Mouse (Mus musculus) forebrain, embryonic 15.5 days (tissue): ENCODE measurements at regions not wholly inside any gene's neighbourhood (a gene's known extent, or its start where the extent isn't known, plus 50 kb on each side); places are given as distances from the start of the nearest gene placed in this dataset.

ENCODE experiments used
- ATAC-seq: fragments of 200-750 bp; cut with Nextera tagmentation; replicated peaks from 2 replicates; pipeline ENCODE4 v1.8.0; 2017; ENCODE audit warnings: mild to moderate bottlenecking, moderate TSS enrichment, moderate library complexity
- H3K27ac ChIP-seq: fragments of 300-500 bp; sonication (generic); replicated peaks from 2 replicates; pipeline ENCODE4 v1.5.1; 2015; ENCODE audit warnings: mild to moderate bottlenecking, inconsistent platforms
- H3K27me3 ChIP-seq: fragments of 300-500 bp; sonication (generic); 2 replicates; pipeline ENCODE4 v1.6.1; 2015; ENCODE audit warnings: inconsistent platforms
- H3K36me3 ChIP-seq: fragments of 300-500 bp; sonication (generic); 2 replicates; pipeline ENCODE4 v1.6.1; 2015; ENCODE audit warnings: mild to moderate bottlenecking, inconsistent platforms
- H3K4me1 ChIP-seq: fragments of 300-500 bp; sonication (generic); 2 replicates; pipeline ENCODE4 v1.6.1; 2015; ENCODE audit warnings: inconsistent platforms
- H3K4me2 ChIP-seq: fragments of 300-500 bp; sonication (generic); replicated peaks from 2 replicates; pipeline ENCODE4 v1.6.1; 2015; ENCODE audit warnings: mild to moderate bottlenecking, inconsistent platforms
- H3K4me3 ChIP-seq: fragments of 300-500 bp; sonication (generic); 2 replicates; pipeline ENCODE4 v1.5.1; 2015; ENCODE audit warnings: mild to moderate bottlenecking, inconsistent platforms
- H3K9ac ChIP-seq: fragments of 300-500 bp; sonication (generic); replicated peaks from 2 replicates; pipeline ENCODE4 v1.6.1; 2015; ENCODE audit warnings: mild to moderate bottlenecking, inconsistent platforms
- H3K9me3 ChIP-seq: fragments of 300-500 bp; sonication (generic); 2 replicates; pipeline ENCODE4 v1.6.1; 2016; ENCODE audit warnings: inconsistent platforms
- WGBS: fragments of 180-500 bp; shearing (Covaris S2); methylation state at CpG from one replicate; pipeline ENCODE4 v1.1.7; 2015; ENCODE audit warnings: mixed read lengths; 5-methylcytosine and 5-hydroxymethylcytosine counted together

DNA sequence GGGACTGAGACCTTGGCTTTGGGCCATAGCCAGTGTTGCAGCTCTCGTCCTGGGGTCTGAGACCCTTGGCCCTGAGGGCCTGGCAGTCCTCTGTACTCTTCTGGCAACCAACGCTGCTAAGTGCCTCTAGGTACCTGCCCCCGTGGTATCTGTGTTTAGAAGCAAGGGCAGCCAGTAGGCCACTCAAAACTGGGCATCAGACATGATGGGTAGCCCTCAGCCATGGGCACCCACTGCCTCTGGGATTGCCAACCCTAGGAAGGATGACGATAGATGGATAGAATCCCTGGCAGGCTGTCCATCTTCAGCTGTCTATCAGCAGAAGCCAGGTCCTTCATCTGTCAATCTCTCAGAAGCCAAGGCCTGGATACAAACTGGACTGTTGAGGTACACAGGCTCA is 234.9 kb downstream of the Rybp start:
- no peak overlapping the region for H3K27ac ChIP-seq
- no peak overlapping the region for H3K4me3 ChIP-seq
- H3K27me3 ChIP-seq: no peaks in the 10 kb centered on the region
- ATAC-seq: no peak
- 0 out of 2 replicates have a peak, but pooled peaks cover 3% of the 10 kb centered on the region for H3K4me1 ChIP-seq
- no peak overlapping the region for H3K4me2 ChIP-seq
- no peaks in the 10 kb centered on the region for H3K36me3 ChIP-seq
- no peak overlapping the region for H3K9ac ChIP-seq
- 83% methylated on average over 4 of the region's 4 CpGs for WGBS
- no peaks in the 10 kb centered on the region for H3K9me3 ChIP-seq

DNA sequence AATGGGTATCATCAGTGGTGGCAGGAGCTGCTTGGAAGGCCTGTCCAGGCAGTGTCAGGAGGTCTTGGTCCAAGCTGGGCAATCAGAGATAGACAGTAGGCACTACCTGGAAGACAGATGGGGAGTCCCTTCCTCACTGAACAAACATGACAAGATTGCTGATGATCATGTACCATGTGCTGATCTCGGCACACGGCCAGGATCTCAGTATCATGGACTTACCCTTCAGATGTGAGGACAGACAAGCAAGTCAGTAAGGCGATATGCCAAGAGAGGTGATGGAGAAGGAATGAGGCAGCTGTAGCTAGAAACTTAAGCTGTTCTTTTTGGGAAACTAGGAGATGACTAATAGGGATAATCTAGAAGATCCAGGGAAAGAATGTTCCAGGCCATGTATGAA is 238.2 kb downstream of the Rybp start:
- no peak overlapping the region for H3K27ac ChIP-seq
- no peaks in the 10 kb centered on the region for H3K36me3 ChIP-seq
- no peaks in the 10 kb centered on the region for H3K27me3 ChIP-seq
- H3K4me2 ChIP-seq: no peak overlapping the region
- peaks cover 12% of the 10 kb centered on the region for H3K4me1 ChIP-seq
- H3K9me3 ChIP-seq: no peaks in the 10 kb centered on the region
- no peak overlapping the region for H3K9ac ChIP-seq
- WGBS: 95% methylated on average over 3 of the region's 3 CpGs
- ATAC-seq: no peak
- no peak overlapping the region for H3K4me3 ChIP-seq

GRCm38 (mm10) chr6:100046186-100046990 is 240.9 kb downstream of the Rybp start:
- no peak overlapping the region for H3K4me2 ChIP-seq
- H3K4me3 ChIP-seq: no peak overlapping the region
- H3K27ac ChIP-seq: no peak overlapping the region
- H3K36me3 ChIP-seq: no peaks in the 10 kb centered on the region
- peak; percentile 59 for ATAC-seq
- H3K9me3 ChIP-seq: no peaks in the 10 kb centered on the region
- H3K27me3 ChIP-seq: no peaks in the 10 kb centered on the region
- WGBS: 14% methylated on average over 12 of the region's 12 CpGs
- peaks cover 12% of the 10 kb centered on the region for H3K4me1 ChIP-seq
- no peak overlapping the region for H3K9ac ChIP-seq

GRCm38 (mm10) chr6:100045109-100045508 is 242.2 kb downstream of the Rybp start:
- Histone ChIP-seq H3K27me3 (no peaks in the 10 kb centered on the region), H3K9me3 (no peaks in the 10 kb centered on the region), H3K4me1 (peaks cover 13% of the 10 kb centered on the region), H3K36me3 (no peaks in the 10 kb centered on the region), H3K4me2 (no peak overlapping the region), H3K27ac (no peak overlapping the region), H3K4me3 (no peak overlapping the region), H3K9ac (no peak overlapping the region)
- WGBS: 88% methylated on average over 6 of the region's 6 CpGs
- ATAC-seq: no peak

DNA sequence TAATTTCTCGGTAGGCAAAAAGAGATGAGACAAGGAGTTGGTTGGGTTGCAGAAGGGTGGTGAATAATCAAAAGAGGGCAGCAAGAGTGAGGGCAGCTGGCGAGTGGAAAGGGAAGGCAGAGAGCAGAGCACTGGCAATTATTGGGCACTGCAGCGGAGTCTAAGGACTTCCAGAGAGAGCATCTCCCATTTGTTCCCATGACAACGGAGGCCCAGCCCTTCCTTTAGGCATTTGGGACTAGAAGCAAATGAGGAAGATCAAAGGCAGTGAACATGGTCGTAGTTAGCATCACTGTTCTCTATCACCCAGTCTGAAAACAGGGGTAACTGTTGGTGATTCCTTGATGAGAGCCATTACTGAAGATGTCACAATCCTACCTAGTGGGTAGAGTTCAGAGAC is 246.1 kb downstream of the Rybp start:
- no peak for ATAC-seq
- Histone ChIP-seq H3K9ac (no peak overlapping the region), H3K36me3 (no peaks in the 10 kb centered on the region), H3K27me3 (no peaks in the 10 kb centered on the region), H3K4me3 (no peak overlapping the region), H3K4me1 (peaks cover 8% of the 10 kb centered on the region), H3K27ac (no peak overlapping the region), H3K4me2 (no peak overlapping the region), H3K9me3 (no peaks in the 10 kb centered on the region)
- 52% methylated on average over 5 of the region's 5 CpGs for WGBS

GRCm38 (mm10) chr6:100040459-100040984 is 246.8 kb downstream of the Rybp start:
- Histone ChIP-seq H3K27ac (no peak overlapping the region), H3K9ac (no peak overlapping the region), H3K4me3 (no peak overlapping the region), H3K27me3 (no peaks in the 10 kb centered on the region), H3K9me3 (no peaks in the 10 kb centered on the region), H3K36me3 (no peaks in the 10 kb centered on the region), H3K4me2 (no peak overlapping the region), H3K4me1 (0 out of 2 replicates have a peak, but pooled peaks cover 4% of the 10 kb centered on the region)
- 69% methylated on average over 7 of the region's 7 CpGs for WGBS
- ATAC-seq: no peak

- Histone ChIP-seq H3K27me3 (no peaks in the 10 kb centered on the region), H3K36me3 (no peaks in the 10 kb centered on the region), H3K4me1 (peaks cover 9% of the 10 kb centered on the region; the same call in 1 of the 2 replicates), H3K4me2 (no peak overlapping the region), H3K9ac (no peak overlapping the region), H3K9me3 (no peaks in the 10 kb centered on the region), H3K4me3 (no peak overlapping the region), H3K27ac (no peak overlapping the region)
- no peak for ATAC-seq
- 72% methylated on average over 10 of the region's 10 CpGs for WGBS
These were observed 254.6 kb downstream of the Rybp start for GRCm38 (mm10) chr6:100032701-100033100.

- peaks cover 10% of the 10 kb centered on the region for H3K4me1 ChIP-seq
- no peak for ATAC-seq
- H3K27ac ChIP-seq: no peak overlapping the region
- H3K4me3 ChIP-seq: no peak overlapping the region
- 45% methylated on average over 2 of the region's 2 CpGs for WGBS
- H3K4me2 ChIP-seq: no peak overlapping the region
- H3K9me3 ChIP-seq: no peaks in the 10 kb centered on the region
- no peaks in the 10 kb centered on the region for H3K36me3 ChIP-seq
- H3K27me3 ChIP-seq: no peaks in the 10 kb centered on the region
- no peak overlapping the region for H3K9ac ChIP-seq
These were observed 256.8 kb downstream of the Rybp start for GRCm38 (mm10) chr6:100030522-100030921.

- ATAC-seq: no peak
- no peak overlapping the region for H3K4me3 ChIP-seq
- H3K27ac ChIP-seq: no peak overlapping the region
- no peaks in the 10 kb centered on the region for H3K27me3 ChIP-seq
- no peaks in the 10 kb centered on the region for H3K36me3 ChIP-seq
- no peaks in the 10 kb centered on the region for H3K9me3 ChIP-seq
- no peak overlapping the region for H3K9ac ChIP-seq
- no peak overlapping the region for H3K4me2 ChIP-seq
- peaks cover 13% of the 10 kb centered on the region for H3K4me1 ChIP-seq
- 41% methylated on average over 9 of the region's 9 CpGs for WGBS
These were observed 257.3 kb downstream of the Rybp start for GRCm38 (mm10) chr6:100030010-100030409.

GRCm38 (mm10) chr6:100027524-100027923 is 259.8 kb downstream of the Rybp start:
- WGBS: 46% methylated on average over 5 of the region's 5 CpGs
- no peak for ATAC-seq
- no peaks in the 10 kb centered on the region for H3K27me3 ChIP-seq
- H3K4me3 ChIP-seq: no peak overlapping the region
- peaks cover 13% of the 10 kb centered on the region for H3K4me1 ChIP-seq
- H3K36me3 ChIP-seq: no peaks in the 10 kb centered on the region
- no peak overlapping the region for H3K4me2 ChIP-seq
- H3K27ac ChIP-seq: no peak overlapping the region
- H3K9ac ChIP-seq: no peak overlapping the region
- H3K9me3 ChIP-seq: no peaks in the 10 kb centered on the region

GRCm38 (mm10) chr6:100025531-100025951 is 261.7 kb downstream of the Rybp start:
- H3K4me1 ChIP-seq: peaks cover 13% of the 10 kb centered on the region
- H3K4me2 ChIP-seq: no peak overlapping the region
- H3K27ac ChIP-seq: no peak overlapping the region
- no peak overlapping the region for H3K9ac ChIP-seq
- no peaks in the 10 kb centered on the region for H3K27me3 ChIP-seq
- 13% methylated on average over 5 of the region's 5 CpGs for WGBS
- no peaks in the 10 kb centered on the region for H3K36me3 ChIP-seq
- H3K9me3 ChIP-seq: no peaks in the 10 kb centered on the region
- peak; percentile 76 for ATAC-seq
- H3K4me3 ChIP-seq: no peak overlapping the region

- Histone ChIP-seq H3K36me3 (no peaks in the 10 kb centered on the region), H3K9me3 (no peaks in the 10 kb centered on the region), H3K4me1 (peaks cover 15% of the 10 kb centered on the region), H3K27ac (no peak overlapping the region), H3K27me3 (no peaks in the 10 kb centered on the region), H3K4me2 (no peak overlapping the region), H3K9ac (no peak overlapping the region), H3K4me3 (no peak overlapping the region)
- 69% methylated on average over 7 of the region's 7 CpGs for WGBS
- no peak for ATAC-seq
These were observed 263.7 kb downstream of the Rybp start for GRCm38 (mm10) chr6:100023434-100024095.
